Mouse (Mus musculus) hindlimb bud, embryonic 11.5 days (tissue): ENCODE data around the gene Cacnb3.

Source experiments
- DNase-seq: peaks from one replicate; pipeline ENCODE4 v3.0.0-alpha.2; 2012; ENCODE audit warnings: low read depth, low spot score; ENCODE audit errors: extremely low spot score

The Cacnb3 gene

GRCm38 (mm10) chr15:98634541-98635081 lies 4.0 kb downstream of the Cacnb3 start:
- DNase-seq = no peak

- no peak for DNase-seq
Measured at GRCm38 (mm10) chr15:98635291-98635841, 4.7 kb downstream of the Cacnb3 start.

DNA sequence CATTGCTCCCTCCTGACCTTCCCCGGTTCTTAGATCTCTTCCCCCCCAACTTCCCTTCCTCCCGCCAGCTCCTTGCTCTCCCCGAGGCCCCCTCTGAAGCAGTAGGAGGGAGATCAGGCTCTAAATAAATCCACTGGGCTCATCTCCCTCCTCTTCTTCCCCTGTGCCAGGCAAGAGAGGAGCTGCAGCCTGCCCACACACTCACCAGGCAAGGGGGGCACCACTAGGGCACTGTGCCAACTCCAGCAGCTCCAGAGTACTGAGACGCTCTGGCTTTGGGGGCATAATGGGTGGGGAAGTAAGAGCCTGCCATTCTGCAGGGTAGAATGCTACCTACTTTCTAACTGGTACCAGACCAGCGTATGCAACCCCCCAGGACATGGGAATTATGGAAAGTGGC lies 5.9 kb downstream of the Cacnb3 start:
- no peak for DNase-seq

DNA sequence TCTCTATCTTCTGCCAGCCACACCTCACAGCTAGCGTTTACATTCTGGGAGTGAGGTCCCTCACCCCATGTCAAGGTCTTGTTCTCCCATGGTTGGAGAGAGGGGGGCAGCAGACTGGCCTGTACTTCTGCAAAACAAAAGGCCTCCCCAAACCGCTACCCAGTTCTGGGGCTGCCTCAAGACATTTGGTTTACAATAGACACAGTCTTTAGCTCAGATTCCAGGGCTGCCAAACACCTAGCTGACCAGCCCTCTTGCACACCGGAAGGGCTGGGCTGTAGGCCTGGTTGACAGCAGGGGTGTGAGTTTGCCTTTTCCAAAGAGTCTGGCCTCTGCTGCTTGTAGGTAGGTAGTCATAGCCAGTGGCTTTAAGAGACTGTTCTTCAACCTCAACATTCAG lies 6.5 kb downstream of the Cacnb3 start:
- no peak for DNase-seq

- no peak for DNase-seq
Measured at GRCm38 (mm10) chr15:98640157-98640556, 9.5 kb downstream of the Cacnb3 start.

DNA sequence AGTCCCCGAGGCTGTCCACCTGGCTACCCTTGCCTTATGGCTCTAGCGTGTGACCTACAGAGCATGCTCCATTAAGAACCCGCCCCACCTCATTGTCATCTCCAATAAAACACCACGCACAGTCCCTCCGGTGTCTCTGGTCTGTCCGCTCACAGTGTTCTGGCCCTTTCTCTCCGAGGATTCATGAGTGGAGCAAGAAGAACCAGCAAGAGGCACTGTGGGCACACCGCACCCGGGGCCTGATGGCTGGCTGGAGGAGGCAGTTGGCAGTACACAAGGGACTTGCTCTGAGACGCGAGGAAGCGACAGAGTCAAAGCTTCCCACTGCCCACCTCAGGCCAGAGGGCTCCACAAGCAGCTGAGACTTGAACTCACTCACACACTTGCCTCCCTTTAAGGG lies 13.8 kb downstream of the Cacnb3 start:
- no peak for DNase-seq

- no peak for DNase-seq
Measured at GRCm38 (mm10) chr15:98645057-98646026, 14.7 kb downstream of the Cacnb3 start.

DNA sequence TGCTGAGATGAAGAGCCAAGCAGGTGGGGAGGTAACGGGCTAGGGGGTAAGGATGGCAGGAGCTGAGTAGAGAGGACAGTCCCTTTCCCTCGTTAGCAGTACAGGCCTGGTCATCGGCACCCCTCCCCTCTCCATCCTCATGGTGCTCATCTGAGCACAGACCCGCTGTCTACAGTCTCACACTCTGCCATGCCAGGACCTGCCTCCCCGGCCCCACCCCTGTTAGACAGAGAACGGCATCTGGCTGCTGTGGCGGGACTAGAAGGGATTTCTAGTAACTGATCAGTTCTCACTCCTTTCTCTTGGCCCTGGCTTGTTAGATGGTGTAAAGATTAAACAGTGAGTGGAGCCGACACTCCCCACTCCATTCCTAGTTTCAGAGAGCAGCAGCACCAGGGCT lies 16.1 kb downstream of the Cacnb3 start:
- no peak for DNase-seq

DNA sequence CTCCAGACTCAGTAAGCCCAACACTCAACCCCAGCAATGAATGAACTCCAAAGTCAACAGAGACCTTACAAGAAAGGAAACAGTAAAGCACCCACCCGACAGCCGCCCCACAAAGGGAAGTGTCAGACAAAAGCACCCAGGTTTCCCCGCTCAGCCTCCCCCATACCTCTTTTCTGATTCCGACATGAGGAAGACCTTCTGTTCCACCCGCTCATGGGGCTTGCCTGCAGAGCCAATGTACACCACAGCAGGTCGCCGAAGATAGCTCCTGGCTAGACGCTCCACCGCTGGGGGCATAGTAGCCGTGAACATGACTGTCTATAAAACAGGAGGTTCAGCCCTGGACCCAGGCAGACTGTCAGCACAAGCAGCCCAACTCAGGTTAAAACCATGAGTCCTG lies 16.7 kb downstream of the Cacnb3 start:
- no peak for DNase-seq

GRCm38 (mm10) chr15:98648071-98648470 lies 17.4 kb downstream of the Cacnb3 start:
- no peak for DNase-seq

GRCm38 (mm10) chr15:98651431-98651830 lies 20.8 kb downstream of the Cacnb3 start:
- DNase-seq = no peak

GRCm38 (mm10) chr15:98652174-98652573 lies 21.5 kb downstream of the Cacnb3 start:
- no peak for DNase-seq

DNA sequence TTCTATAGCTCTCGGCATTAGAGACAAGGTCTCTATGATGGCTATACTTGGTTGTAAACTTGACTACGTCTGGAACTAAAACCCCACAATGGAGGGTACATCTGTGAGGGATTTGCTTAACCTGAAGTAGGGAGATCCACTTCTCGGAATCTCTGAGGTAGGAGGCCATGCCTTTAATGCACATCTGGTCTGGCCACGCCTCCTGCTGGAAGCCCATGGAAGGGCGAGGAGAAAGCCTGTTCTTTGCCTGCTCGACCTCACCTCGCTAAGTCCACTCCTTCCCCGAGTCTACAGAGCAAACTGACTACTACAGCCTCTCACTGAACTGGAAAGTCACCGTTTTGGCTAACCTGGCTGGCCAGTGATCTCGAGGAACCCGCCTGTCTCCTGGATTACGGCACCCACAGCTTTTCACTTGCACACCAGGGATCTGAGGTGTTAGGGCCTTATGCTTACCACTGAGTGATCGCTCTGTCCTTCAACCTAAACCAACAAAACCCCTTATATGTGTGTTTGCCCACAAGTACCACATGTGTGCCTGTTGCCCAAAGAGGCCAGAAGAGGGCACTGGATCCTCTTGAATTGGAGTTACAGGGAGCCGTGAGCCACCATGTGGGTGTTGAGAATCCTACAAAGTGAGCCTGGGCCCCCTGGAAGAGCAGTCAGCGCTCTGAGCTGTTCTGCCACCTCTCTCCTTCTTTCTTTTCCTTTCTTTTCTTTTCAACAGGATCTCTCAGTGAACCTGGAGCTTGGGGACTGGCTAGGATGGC lies 26.5 kb downstream of the Cacnb3 start:
- no peak for DNase-seq

GRCm38 (mm10) chr15:98662198-98662566 lies 31.5 kb downstream of the Cacnb3 start:
- DNase-seq = no peak

- DNase-seq = peak; percentile 84
Measured at GRCm38 (mm10) chr15:98662567-98663545, 32.2 kb downstream of the Cacnb3 start, which contains the start of gene Ddx23. Gene Ddx23 (minus strand): TSS chr15:98662894.

DNA sequence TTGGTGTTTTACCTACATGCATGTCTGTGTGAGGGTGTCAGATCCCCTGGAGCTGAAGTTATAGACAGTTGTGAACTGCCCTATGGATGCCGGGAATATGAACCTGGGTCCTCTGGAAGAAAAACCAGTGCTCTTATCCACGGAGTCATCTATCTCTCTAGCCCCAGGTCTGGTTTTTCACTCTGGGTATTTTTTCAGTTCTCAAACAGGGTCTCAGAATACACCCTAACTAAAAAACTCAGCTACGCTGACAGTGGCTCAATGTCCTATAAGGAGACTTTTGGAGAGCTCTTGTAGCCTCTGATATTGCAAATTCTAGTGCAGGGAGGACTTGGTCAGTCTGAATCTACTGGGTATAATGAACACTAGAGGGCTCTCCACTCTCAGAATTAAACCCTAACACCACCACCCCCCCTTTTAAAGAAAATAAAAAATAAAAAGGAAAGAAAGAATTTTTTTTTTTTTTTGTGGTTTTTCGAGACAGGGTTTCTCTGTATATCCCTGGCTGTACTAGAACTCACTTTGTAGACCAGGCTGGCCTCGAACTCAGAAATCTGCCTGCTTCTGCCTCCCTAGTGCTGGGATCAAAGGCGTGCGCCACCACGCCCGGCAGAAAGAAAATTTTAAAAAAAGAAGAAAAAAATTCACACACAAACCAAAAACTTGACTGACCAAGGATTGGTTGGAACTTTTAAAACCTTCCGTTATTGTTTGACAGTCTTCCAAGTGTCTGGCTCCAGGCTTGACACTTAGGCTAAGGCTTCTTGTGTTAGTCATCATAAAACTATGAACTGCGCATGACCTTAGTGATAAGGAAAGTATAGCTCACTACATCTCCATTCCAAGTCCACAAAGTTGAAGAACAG lies 33.6 kb downstream of the Cacnb3 start:
- DNase-seq = no peak

GRCm38 (mm10) chr15:98672592-98672991 lies 42.0 kb downstream of the Cacnb3 start:
- DNase-seq = no peak

DNA sequence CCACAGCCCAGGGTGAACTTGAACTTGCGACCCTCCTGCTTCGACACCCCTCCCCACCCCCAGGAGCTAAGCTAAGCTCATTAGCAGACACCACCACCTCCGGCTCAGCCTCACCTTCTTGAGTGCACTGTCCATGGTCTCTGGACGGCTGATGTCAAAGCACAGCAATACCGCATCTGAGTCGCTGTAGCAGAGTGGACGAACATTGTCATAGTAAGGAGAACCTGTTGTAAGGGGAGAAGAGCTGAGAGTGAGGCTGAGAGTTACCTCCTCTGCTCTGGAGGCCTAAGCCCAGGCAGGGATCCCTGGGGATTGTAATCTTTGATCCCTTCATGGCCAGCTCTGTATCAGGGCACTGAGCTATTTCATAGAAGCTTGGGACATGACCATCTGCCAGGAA lies 43.1 kb downstream of the Cacnb3 start:
- no peak for DNase-seq

GRCm38 (mm10) chr15:98674284-98674993 lies 43.8 kb downstream of the Cacnb3 start:
- DNase-seq = no peak
